Mouse (Mus musculus) cortical plate, adult 2 months (tissue): ENCODE results near the gene Irak3. TPM values are rescaled to one million over a fixed set of nuclear protein-coding genes. Genes with fewer than 3 reads are reported as not detected.

Source experiments
- H3K27ac ChIP-seq: fragments of 200-500 bp; 2 replicates; pipeline ENCODE4 v1.5.1; 2012; ENCODE audit warnings: low read length, control low read depth, inconsistent platforms; ENCODE audit not compliant: insufficient read depth
- H3K4me1 ChIP-seq: fragments of 200-500 bp; 2 replicates; pipeline ENCODE4 v1.6.1; 2011; ENCODE audit warnings: low read length; ENCODE audit not compliant: control insufficient read depth, insufficient read depth
- H3K4me3 ChIP-seq: fragments of 200-500 bp; 2 replicates; pipeline ENCODE4 v1.5.1; 2011; ENCODE audit warnings: mild to moderate bottlenecking, low read length, control low read depth; ENCODE audit not compliant: insufficient read depth
- CTCF ChIP-seq: fragments of 200-500 bp; IDR thresholded peaks from 2 replicates; pipeline ENCODE4 v1.5.1; 2011; ENCODE audit warnings: mild to moderate bottlenecking, control low read depth, low read length; ENCODE audit not compliant: insufficient read depth; ENCODE audit errors: extremely low read depth
- POLR2A ChIP-seq: fragments of 200-500 bp; IDR thresholded peaks from 2 replicates; pipeline ENCODE4 v1.6.1; 2011; ENCODE audit warnings: mild to moderate bottlenecking, low read length, control low read depth; ENCODE audit not compliant: insufficient read depth; ENCODE audit errors: extremely low read depth
- polyA plus RNA-seq: library from polyadenylated mRNA; depleted of rRNA; stranded (reverse); fragments of >200 nt; gene quantifications from 2 replicates; pipeline ENCODE4 v1.2.3, GENCODE M21; 2012

Gene Irak3
- polyA plus RNA-seq, 1 experiment, result 0.90 TPM

- H3K4me3 ChIP-seq, result no peak overlapping the region; the same call in 1 of the 2 replicates
- TF ChIP-seq CTCF, result no peak
- no peak overlapping the region for H3K27ac ChIP-seq
- H3K4me1 ChIP-seq, result peaks cover 3% of the 10 kb centered on the region; the same call in 1 of the 2 replicates
Measured at GRCm38 (mm10) chr10:120208015-120208414, 6.1 kb upstream of the Irak3 start.

DNA sequence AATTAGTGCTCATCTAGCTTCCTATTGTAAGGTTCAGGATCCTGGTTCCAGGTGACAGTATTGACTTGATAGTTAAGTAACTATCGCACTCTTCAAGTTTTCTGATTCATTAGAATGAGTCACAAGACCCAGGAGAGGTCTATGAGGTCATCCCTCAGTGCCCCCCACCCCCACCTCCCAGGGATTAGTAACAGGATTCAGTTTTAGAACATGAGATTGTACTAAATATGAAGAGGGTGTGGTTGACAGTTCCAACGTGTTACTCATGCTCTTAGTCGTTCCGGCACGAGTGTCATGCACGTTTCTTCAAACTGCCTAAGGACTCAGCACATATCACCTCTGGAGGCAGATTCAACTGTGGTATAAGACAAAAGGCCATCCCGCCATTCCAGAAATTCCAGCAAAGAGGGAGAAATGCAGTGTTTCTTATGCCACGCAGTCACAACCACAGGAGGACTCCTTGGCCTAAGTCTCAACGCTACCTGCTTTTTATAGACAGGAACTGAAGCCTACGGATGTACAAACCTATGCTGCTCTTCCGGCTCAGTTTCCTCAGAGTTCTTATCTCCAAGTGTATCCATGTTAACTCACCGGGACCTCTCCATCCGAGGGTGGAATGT, 2.8 kb upstream of the Irak3 start:
- Histone ChIP-seq H3K4me1 (peaks cover under 1% of the 10 kb centered on the region; the same call in 1 of the 2 replicates), H3K27ac (no peak overlapping the region), H3K4me3 (no peak overlapping the region)
- no peak for TF ChIP-seq CTCF
- no peak for TF ChIP-seq POLR2A

DNA sequence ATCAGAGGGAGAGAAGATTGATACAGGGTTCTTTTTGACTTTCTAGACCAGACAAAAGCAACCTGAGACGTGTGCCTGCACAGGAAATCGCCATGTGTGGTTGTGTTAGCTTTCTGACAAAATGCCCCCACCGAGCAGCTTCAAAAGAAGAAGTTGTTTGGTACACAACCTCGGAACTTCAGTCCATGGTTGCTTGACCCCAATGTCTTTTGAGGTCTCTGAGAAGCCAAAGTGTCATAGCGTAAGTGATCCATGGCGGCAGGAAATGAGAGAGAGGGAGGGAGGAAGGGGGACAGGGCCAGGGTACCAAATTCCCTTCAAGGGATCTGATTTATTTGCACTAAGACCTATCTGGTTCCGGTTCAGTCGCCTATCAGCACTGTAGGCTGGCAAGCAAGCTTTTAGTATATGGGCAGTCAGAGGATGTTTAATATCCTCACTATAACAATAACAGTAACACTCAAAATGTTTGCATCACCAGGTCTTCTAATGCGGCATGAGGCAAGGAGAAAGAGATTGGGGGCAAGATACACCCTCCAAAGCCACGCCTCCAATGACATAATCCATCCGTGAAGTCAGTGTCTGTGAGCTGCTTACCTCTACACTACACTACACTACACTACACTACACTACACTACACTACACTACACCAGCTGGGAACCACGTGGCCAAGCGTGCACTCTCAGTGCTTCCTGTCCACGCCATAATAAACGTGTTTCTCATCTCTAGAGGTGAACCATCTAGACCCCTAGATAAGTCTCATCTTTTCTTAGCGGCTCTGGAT, 729 bp upstream of the Irak3 start:
- no peaks in the 10 kb centered on the region for H3K4me1 ChIP-seq
- H3K27ac ChIP-seq, result no peak overlapping the region
- TF ChIP-seq POLR2A (no peak), CTCF (no peak)
- no peak overlapping the region for H3K4me3 ChIP-seq

GRCm38 (mm10) chr10:120201131-120201921, 604 bp downstream of the Irak3 start, which contains the start of gene Tmbim4:
Tmbim4 (plus strand) TSS chr10:120201590.
- no peak for TF ChIP-seq CTCF
- no peak for TF ChIP-seq POLR2A
- H3K4me3 ChIP-seq, result peak within 1 kb of the TSS; percentile 18
- no peak within 1 kb of the TSS for H3K27ac ChIP-seq
- H3K4me1 ChIP-seq, result no peaks in the 10 kb centered on the region

- H3K27ac ChIP-seq, result no peak overlapping the region
- H3K4me3 ChIP-seq, result no peak overlapping the region
- no peaks in the 10 kb centered on the region for H3K4me1 ChIP-seq
- TF ChIP-seq POLR2A (no peak), CTCF (no peak)
Measured at GRCm38 (mm10) chr10:120197061-120197835, 4.7 kb downstream of the Irak3 start.

GRCm38 (mm10) chr10:120193255-120193654, 8.7 kb downstream of the Irak3 start:
- Histone ChIP-seq H3K4me3 (no peak overlapping the region), H3K4me1 (no peaks in the 10 kb centered on the region), H3K27ac (no peak overlapping the region)
- TF ChIP-seq CTCF (no peak), POLR2A (no peak)

DNA sequence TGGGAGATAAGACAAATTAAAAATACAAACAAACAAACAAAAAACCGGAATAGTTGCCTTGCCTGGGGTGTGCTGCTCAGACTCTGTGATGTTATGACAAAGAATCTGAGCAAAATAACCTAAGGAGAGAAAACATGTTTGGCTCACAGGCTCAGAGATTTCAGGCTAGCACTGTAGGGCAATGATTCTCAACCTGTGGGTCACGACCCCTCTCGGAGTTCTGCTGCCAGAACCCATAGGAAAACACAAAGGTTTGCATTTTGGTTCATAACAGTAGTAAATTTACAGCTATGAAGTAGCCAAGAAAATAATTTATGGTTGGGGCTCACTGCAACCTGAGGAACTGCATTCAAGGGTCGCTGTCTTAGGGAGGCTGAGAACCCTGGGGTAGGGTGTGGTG, 9.7 kb downstream of the Irak3 start:
- H3K4me3 ChIP-seq, result no peak overlapping the region
- TF ChIP-seq CTCF (no peak), POLR2A (no peak)
- H3K4me1 ChIP-seq, result no peaks in the 10 kb centered on the region
- H3K27ac ChIP-seq, result no peak overlapping the region

DNA sequence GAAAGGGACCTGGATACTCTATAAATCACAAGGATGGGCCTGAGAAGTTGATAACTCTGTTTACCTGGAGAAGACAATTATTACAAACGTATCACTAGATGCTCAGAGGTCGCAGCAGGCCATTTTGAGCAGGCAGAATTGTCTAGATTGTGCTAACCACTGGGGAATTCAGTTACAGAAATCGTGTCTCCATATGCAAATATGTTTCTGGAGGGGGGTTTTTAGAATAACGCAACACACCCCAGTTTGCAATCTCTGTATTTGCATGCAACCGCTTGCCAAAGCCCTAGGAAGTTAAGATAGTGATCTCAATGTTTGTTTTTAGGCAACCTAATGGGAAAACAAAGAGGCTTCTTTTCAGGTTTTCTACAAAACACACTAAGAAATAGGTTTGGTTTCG, 10.8 kb downstream of the Irak3 start:
- H3K4me1 ChIP-seq, result no peaks in the 10 kb centered on the region
- H3K4me3 ChIP-seq, result no peak overlapping the region
- no peak for TF ChIP-seq POLR2A
- TF ChIP-seq CTCF, result no peak
- no peak overlapping the region for H3K27ac ChIP-seq

DNA sequence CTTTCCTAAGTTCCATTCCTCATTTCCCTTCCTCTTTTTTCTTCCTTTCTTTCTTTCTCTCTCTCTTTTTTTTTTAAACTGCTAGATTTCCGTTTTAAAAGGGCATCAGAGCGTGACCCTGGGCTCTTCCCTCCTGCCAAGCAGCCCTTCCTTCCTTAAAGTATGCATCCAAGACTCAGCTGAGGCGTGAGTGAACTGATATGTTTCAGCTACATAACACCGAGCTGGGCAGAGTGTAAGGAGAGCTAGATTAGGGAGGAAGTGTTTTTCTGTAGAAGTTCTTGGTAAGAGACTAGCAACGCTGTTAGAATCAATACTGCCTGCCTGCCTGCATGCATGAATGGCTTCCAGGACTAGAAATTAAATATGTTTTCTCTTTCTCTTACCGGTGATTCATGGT, 12.1 kb downstream of the Irak3 start:
- Histone ChIP-seq H3K27ac (no peak overlapping the region), H3K4me3 (no peak overlapping the region), H3K4me1 (no peaks in the 10 kb centered on the region)
- no peak for TF ChIP-seq CTCF
- TF ChIP-seq POLR2A, result no peak
